Mouse (Mus musculus): ENCODE measurements around the gene Kxd1. TPM values are rescaled to one million over a fixed set of nuclear protein-coding genes. Genes with fewer than 3 reads are reported as not detected.
"Not testable (repeated sequence)": the region's sequence is repeated elsewhere in the genome, so short reads cannot be mapped to it uniquely, and the experiment has no call there.

The Kxd1 gene
- total RNA-seq, 1 experiment from 2014 or later, result 70.8 TPM

GRCm38 (mm10) chr8:70519606-70520005 lies 8.2 kb downstream of the Kxd1 start:
- no peak for ATAC-seq (replicated peaks; ENCODE audit: low read depth, poor library complexity, severe bottlenecking)

- ATAC-seq (replicated peaks; ENCODE audit: low read depth, poor library complexity, severe bottlenecking), result no peak
Observed at GRCm38 (mm10) chr8:70519043-70519442, 8.7 kb downstream of the Kxd1 start.

GRCm38 (mm10) chr8:70517940-70518643 lies 9.7 kb downstream of the Kxd1 start:
- ATAC-seq (replicated peaks; ENCODE audit: low read depth, poor library complexity, severe bottlenecking), result no peak

GRCm38 (mm10) chr8:70513441-70513840 lies 14.3 kb downstream of the Kxd1 start:
- ATAC-seq (replicated peaks; ENCODE audit: low read depth, poor library complexity, severe bottlenecking), result no peak

DNA sequence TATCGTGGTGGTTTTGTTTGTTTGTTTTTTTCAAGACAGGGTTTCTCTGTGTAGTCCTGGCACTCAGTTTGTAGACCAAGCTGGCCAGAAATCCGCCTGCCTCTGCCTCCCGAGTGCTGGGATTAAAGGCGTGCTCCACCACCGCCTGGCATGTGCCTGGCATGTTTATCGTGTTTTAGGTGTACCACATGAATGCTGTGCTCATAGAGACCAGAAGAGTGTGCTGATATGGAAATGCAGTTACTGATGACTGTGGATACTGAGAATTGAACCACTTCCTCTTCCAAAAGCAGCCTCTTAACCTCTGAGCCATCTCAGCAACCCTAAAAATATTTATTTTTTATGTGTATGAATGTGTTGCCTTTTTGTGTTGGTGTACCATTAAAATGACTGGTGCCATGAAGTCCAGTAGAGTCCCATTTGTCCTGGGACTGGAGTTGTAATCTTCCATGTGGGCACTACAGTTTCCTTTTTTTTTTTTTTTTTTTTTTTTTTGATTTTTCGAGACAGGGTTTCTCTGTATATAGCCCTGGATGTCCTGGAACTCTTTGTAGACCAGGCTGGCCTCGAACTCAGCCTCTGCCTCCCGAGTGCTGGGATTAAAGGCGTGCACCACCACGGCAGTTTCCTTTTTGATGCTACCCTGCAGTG lies 15.4 kb downstream of the Kxd1 start:
- peak; percentile 39 for ATAC-seq (replicated peaks; ENCODE audit: low read depth, poor library complexity, severe bottlenecking)

DNA sequence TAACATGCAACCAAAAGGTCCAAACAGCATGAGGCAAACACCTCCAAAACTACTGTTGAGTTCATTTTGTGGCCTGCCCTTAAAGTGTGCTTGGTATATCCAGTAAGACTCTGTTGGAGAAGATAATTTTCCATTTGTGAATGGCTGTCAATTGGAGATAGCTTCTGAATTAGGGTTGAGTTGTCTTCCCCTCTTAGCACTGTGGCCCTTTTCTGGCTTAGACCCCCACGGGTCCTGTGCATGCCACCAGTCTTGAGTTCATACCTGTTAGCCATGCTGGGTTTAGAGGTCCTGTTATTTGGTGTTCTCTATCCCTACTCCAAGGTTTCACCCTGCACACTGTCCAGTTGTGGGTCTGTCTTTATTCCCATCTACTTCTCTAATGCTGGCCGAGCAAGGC lies 16.0 kb downstream of the Kxd1 start:
- no peak for ATAC-seq (replicated peaks; ENCODE audit: low read depth, poor library complexity, severe bottlenecking)

DNA sequence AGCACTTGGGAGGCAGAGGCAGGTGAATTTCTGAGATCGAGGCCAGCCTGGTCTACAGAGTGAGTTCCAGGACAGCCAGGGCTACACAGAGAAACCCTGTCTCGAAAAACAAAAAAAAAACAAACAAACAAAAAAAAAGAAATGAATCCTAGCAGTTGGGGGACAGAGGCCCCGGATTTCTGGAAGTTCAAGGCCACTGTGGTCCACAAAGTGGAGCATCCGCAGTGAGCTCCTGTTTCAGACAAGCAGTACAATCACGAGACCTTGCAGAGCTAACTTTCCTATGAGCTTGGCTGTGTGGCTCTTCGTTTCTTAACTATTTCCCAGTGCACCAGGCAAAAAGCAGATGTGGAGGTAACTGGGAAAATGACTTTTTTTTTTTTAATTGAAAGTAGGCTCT lies 16.6 kb downstream of the Kxd1 start:
- not testable (repeated sequence) for ATAC-seq (replicated peaks; ENCODE audit: low read depth, poor library complexity, severe bottlenecking)

DNA sequence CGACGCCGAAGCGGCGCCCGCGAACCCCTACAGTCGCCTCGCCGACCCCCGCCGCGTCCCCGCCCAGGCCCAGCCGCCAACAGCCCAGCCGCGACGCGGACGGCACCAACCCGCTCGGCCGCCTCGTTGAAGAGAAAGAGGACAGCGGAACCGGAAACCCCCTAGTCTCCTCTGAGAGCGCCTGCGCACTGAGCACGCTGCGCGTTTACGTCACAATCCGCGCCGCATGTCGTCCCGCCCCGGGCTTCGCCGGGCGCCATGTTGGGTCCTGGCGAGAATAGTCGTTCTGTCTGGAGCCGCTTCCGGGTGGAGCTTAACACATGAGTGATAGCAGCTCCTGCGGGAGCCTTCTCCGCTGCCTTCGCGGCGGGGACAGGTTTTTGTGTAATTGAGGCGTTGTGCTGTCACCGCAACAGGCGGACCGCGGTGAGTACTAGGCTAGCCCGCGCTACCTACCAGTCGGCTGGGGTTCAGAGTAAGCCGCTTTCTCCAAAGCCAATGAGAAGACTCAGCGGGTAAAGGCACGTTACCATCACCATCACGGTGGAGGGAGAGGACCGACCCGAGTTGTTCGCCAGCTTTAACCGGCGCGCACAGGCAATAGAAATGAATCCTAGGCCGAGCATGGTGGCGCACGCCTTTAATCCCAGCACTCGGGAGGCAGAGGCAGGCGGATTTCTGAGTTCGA lies 17.4 kb downstream of the Kxd1 start, which contains the start of gene Uba52:
Gene Uba52 (minus strand): TSS at position 574 of the 688 bp plus-strand sequence.
- ATAC-seq (replicated peaks; ENCODE audit: low read depth, poor library complexity, severe bottlenecking), result peak; percentile 73

DNA sequence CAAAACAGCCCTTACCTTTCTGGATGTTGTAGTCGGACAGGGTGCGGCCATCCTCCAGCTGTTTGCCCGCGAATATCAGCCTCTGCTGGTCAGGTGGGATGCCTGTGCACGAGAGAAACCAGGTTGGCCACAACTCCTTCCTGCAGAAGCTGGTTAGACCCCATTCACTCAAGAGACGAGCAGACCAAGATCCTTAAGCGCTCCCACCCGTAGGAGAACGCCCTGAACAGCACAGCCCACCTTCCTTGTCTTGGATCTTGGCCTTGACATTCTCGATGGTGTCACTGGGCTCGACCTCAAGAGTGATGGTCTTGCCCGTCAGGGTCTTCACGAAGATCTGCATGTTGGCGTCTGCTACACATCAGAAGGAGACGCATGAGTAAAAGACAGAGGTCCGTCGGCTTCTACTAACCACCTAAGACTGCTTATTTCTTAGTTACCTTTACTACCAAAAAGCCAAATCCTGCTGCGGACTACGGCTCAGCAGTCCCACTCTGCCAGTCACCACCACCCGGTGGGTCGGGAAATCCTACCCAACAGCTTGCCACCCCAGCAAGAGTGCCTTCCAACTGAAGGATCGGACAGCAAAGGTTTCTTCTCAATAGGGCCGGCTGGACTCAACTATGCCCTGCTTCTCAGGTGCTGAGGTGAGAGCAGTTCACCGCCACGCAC lies 18.3 kb downstream of the Kxd1 start:
- ATAC-seq (replicated peaks; ENCODE audit: low read depth, poor library complexity, severe bottlenecking), result no peak

GRCm38 (mm10) chr8:70507027-70507393 lies 20.7 kb downstream of the Kxd1 start:
- no peak for ATAC-seq (replicated peaks; ENCODE audit: low read depth, poor library complexity, severe bottlenecking)

DNA sequence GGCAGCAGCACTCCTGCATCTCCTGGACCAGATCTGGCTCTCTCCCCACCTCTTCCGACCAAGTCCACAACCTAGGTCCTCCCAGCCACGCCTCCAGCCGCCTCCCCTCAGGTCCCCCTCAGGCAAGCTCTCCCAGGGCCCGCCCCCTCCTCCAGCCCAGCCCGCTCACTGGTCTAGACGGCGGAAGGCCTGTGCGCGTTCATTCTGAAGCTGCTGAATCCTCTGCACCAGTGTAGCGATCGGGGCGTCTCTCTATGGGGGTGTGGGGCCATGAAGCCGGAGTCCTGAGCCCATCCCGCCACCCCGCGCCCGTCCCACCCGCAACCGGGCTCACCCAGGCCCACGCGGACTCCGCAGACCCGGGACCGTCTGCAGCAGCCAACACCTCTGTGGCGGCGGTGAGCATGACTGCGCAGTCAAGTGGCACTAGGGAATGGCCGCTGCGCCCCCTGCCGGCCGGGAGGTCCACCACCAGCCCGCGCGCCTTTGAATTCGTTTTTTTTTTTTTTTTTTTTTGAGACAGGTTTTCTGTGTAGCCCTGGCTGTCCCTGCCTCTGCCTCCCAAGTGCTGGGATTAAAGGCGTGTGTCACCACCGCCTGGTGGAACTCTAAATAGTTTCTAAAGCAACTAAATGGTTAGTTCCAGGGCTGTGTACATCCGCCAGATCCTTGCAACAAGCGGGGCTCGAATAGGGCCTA lies 21.3 kb downstream of the Kxd1 start, which contains the start of gene Rex1bd:
Gene Rex1bd (minus strand): TSS at position 425 of the 699 bp plus-strand sequence.
- peak; percentile 64 for ATAC-seq (replicated peaks; ENCODE audit: low read depth, poor library complexity, severe bottlenecking)

- ATAC-seq (replicated peaks; ENCODE audit: low read depth, poor library complexity, severe bottlenecking), result no peak; the same call in 1 of the 2 replicates
Observed at GRCm38 (mm10) chr8:70505698-70506327, 21.9 kb downstream of the Kxd1 start.

- peak; percentile 30; the same call in 1 of the 2 replicates for ATAC-seq (replicated peaks; ENCODE audit: low read depth, poor library complexity, severe bottlenecking)
Observed at GRCm38 (mm10) chr8:70504851-70505250, 22.9 kb downstream of the Kxd1 start.

GRCm38 (mm10) chr8:70504291-70504716 lies 23.5 kb downstream of the Kxd1 start:
- ATAC-seq (replicated peaks; ENCODE audit: low read depth, poor library complexity, severe bottlenecking), result no peak

- no peak for ATAC-seq (replicated peaks; ENCODE audit: low read depth, poor library complexity, severe bottlenecking)
Observed at GRCm38 (mm10) chr8:70503062-70503750, 24.6 kb downstream of the Kxd1 start.

GRCm38 (mm10) chr8:70502540-70502939 lies 25.2 kb downstream of the Kxd1 start:
- ATAC-seq (replicated peaks; ENCODE audit: low read depth, poor library complexity, severe bottlenecking), result no peak

DNA sequence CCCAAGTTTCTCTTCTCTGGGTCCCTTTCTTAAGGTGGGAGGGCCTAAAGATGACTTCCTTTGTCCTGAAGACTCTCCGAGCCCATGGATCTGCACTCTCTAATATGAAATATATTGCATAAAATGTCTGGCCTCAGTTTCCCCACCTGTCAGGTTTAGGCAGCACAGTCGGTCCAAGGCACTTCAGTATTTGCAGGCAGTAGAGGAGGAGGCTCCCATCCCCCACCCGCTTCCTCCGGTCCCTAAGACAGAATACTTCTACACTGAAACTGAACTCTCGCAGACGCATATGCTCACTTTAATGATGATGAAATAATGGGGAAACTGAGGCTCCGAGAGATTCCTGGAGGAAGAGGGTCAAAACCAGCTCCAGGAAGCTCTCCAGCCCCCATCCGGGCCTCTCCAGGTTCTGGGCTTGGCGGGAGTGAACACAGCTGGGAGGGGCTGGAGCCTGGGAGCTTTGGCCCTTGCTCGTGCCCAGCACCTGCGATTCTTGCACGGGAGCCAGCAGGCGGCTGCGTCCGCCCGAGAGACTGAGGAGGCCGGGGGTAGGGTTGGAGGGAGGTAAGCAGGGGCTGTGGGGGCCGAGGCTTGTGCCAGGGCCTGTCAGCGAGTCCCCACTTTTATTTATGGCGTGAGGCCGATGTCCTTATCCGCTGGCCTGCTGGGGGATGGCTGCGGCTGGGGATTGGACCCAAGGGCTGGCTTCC lies 25.8 kb downstream of the Kxd1 start:
- ATAC-seq (replicated peaks; ENCODE audit: low read depth, poor library complexity, severe bottlenecking), result no peak

Measured in common myeloid progenitor, adult 5-6 weeks (primary cell).